Mouse (Mus musculus): Measurements from ENCODE around the gene Ubtfl1. TPM values are rescaled to one million over a fixed set of nuclear protein-coding genes. Genes with fewer than 3 reads are reported as not detected.
"Not testable (repeated sequence)": the region's sequence is repeated elsewhere in the genome, so short reads cannot be mapped to it uniquely, and the experiment has no call there.

Gene Ubtfl1
- total RNA-seq (2021), result not detected in 2 replicates
- long read RNA-seq, result 0 reads

- no peak for DNase-seq
Measured at GRCm38 (mm10) chr9:18404118-18404517, at the start of gene Ubtfl1. Gene Ubtfl1 (plus strand): TSS chr9:18404418.

GRCm38 (mm10) chr9:18373026-18373425 lies 31.2 kb upstream of the Ubtfl1 start:
- DNase-seq, result not testable (repeated sequence)

- DNase-seq, result no peak
Measured at GRCm38 (mm10) chr9:18385782-18386181, 18.4 kb upstream of the Ubtfl1 start.

- DNase-seq, result no peak
Measured at GRCm38 (mm10) chr9:18399629-18400028, 4.6 kb upstream of the Ubtfl1 start.

GRCm38 (mm10) chr9:18402895-18403294 lies 1.3 kb upstream of the Ubtfl1 start, which contains the start of gene Naalad2:
Gene Naalad2 (minus strand): TSS chr9:18402995.
- not testable (repeated sequence) for DNase-seq

- DNase-seq, result not testable (repeated sequence)
Measured at GRCm38 (mm10) chr9:18412371-18412770, 8.2 kb downstream of the Ubtfl1 start.

GRCm38 (mm10) chr9:18430354-18430753 lies 26.1 kb downstream of the Ubtfl1 start, which contains the start of gene Mbd3l2:
Gene Mbd3l2 (plus strand): TSS chr9:18430654.
- DNase-seq, result no peak

GRCm38 (mm10) chr9:18431687-18432086 lies 27.5 kb downstream of the Ubtfl1 start:
- peak; percentile 5 for DNase-seq

GRCm38 (mm10) chr9:18456520-18456919 lies 52.3 kb downstream of the Ubtfl1 start:
- DNase-seq, result no peak

Small RNAs within 50 kb of the gene (microRNA-seq; reads per million reads assigned to microRNA genes)
- gene Gm22854, result 0 reads per million in 2 experiments

Other genes starting within 250 kb of the Ubtfl1 start
- 77.7 and 90.2 TPM in 2 replicates for gene Chordc1, start 112.3 kb upstream of the Ubtfl1 start, total RNA-seq (2021)
- gene Naalad2, start 1.4 kb upstream of the Ubtfl1 start, total RNA-seq (2021), result 2.7 and 4.2 TPM in 2 replicates
- gene Mbd3l2, start 26.2 kb downstream of the Ubtfl1 start, total RNA-seq (2021), result not detected in 2 replicates
- 2.1 and 2.6 TPM in 2 replicates for gene Zfp558, start 73.8 kb downstream of the Ubtfl1 start, total RNA-seq (2021)
- not detected in 2 replicates for gene Mbd3l1, start 73.9 kb downstream of the Ubtfl1 start, total RNA-seq (2021)